Comparison of ENCODE assay signal across 9 mouse cellular contexts in the genomic region with DNA sequence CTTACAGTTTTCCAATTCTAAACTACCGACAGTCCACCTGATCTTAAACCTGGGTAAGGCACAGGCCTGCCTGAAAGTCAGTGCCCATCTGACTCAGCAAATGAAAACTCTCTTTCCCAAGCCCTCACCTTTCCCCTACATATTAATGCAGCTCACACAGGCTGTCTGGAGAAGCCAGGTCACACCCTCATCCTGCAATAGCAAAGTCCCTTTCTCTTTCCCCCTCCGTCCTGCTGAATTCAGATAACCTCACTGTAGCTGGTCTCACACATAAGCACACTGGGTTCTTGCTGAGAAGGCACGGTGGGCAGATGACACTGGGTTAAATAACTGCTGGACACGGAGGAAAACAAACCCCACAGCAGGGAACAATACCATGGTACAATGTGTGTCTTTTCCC. TPM values are rescaled to one million over a fixed set of nuclear protein-coding genes. Genes with fewer than 3 reads are reported as not detected.
DNase-seq lines count a peak whose midpoint lies in the region; ATAC-seq and TF ChIP-seq lines count a peak whose summit lies in the region.
"Had no signal": no experiment of that assay in that cellular context is flagged by ENCODE, and none has a peak within 500 bp of the region (broad histone marks: within the 10 kb centered on the region; RNA-seq: fewer than 3 reads in every experiment).

No protein-coding gene starts in this region.

- peak overlapping the region; percentile 87 for H3K4me3 ChIP-seq in midbrain, embryonic 10.5 days
- no peak overlapping the region for H3K4me3 ChIP-seq in midbrain, embryonic 14.5 days (replicated peaks; ENCODE audit: low read depth, low read length)
- H3K4me3 ChIP-seq in heart, postnatal 0 days (ENCODE audit: low read depth, low read length), result peak overlapping the region; percentile 86; the same call in 1 of the 2 replicates
- peak overlapping the region; percentile 62; the same call in 1 of the 2 replicates for H3K4me3 ChIP-seq in neural tube, embryonic 15.5 days (replicated peaks)
- no peak overlapping the region for H3K4me3 ChIP-seq in forebrain, embryonic 16.5 days (replicated peaks; ENCODE audit: low read length)

- no peaks in the 10 kb centered on the region for H3K27me3 ChIP-seq in midbrain, embryonic 10.5 days (ENCODE audit: low read depth, poor library complexity, severe bottlenecking)
- H3K27me3 ChIP-seq in midbrain, embryonic 14.5 days (ENCODE audit: control insufficient read depth, insufficient read depth, low read length), result no peaks in the 10 kb centered on the region
- no peaks in the 10 kb centered on the region for H3K27me3 ChIP-seq in heart, postnatal 0 days (ENCODE audit: control insufficient read depth, insufficient read depth, low read length)
- no peaks in the 10 kb centered on the region for H3K27me3 ChIP-seq in neural tube, embryonic 15.5 days (replicated peaks)
- no peaks in the 10 kb centered on the region for H3K27me3 ChIP-seq in forebrain, embryonic 16.5 days (replicated peaks; ENCODE audit: control insufficient read depth, insufficient read depth, low read length)

- no peak overlapping the region for H3K9ac ChIP-seq in midbrain, embryonic 14.5 days (replicated peaks; ENCODE audit: low read length)
- H3K9ac ChIP-seq in heart, postnatal 0 days (replicated peaks; ENCODE audit: low read depth, low read length), result 0 out of 2 replicates have a peak overlapping the region, but pooled peaks have one; percentile 4
- 0 out of 2 replicates have a peak overlapping the region, but pooled peaks have one; percentile 7 for H3K9ac ChIP-seq in neural tube, embryonic 15.5 days (replicated peaks)
- H3K9ac ChIP-seq in forebrain, embryonic 16.5 days (replicated peaks; ENCODE audit: low read depth, low read length), result no peak overlapping the region

- DNase-seq in midbrain, embryonic 10.5 days (ENCODE audit: low spot score), result no peak
- DNase-seq in midbrain, embryonic 14.5 days, result no peak
- DNase-seq in heart, postnatal 0 days (ENCODE audit: low spot score), result peak; percentile 60
- peak; percentile 54 to 86 for DNase-seq in kidney, postnatal 36 days
- no peak for DNase-seq in left cerebral cortex, adult 9 months (ENCODE audit: low spot score in 2 of 2)
- no peak for DNase-seq in thymus, postnatal 25 days

- TF ChIP-seq CTCF in heart, postnatal 0 days (IDR thresholded peaks at IDR 0.05; ENCODE audit: low read depth), result no peak

- no peak for TF ChIP-seq EP300 in heart, postnatal 0 days (IDR thresholded peaks at IDR 0.05; ENCODE audit: low read depth)

- H3K4me2 ChIP-seq in midbrain, embryonic 14.5 days (ENCODE audit: low read length), result no peak overlapping the region
- peak overlapping the region; percentile 84 for H3K4me2 ChIP-seq in heart, postnatal 0 days (ENCODE audit: low read depth, low read length)
- H3K4me2 ChIP-seq in neural tube, embryonic 15.5 days, result peak overlapping the region; percentile 88
- H3K4me2 ChIP-seq in forebrain, embryonic 16.5 days (ENCODE audit: low read length), result no peak overlapping the region

- peaks cover 9% of the 10 kb centered on the region; the same call in 1 of the 2 replicates for H3K36me3 ChIP-seq in midbrain, embryonic 10.5 days
- no peaks in the 10 kb centered on the region for H3K36me3 ChIP-seq in midbrain, embryonic 14.5 days (ENCODE audit: control insufficient read depth, insufficient read depth, low read length)
- H3K36me3 ChIP-seq in heart, postnatal 0 days (replicated peaks; ENCODE audit: control insufficient read depth, insufficient read depth, low read length), result no peaks in the 10 kb centered on the region
- peaks cover 4% of the 10 kb centered on the region; the same call in 1 of the 2 replicates for H3K36me3 ChIP-seq in neural tube, embryonic 15.5 days
- H3K36me3 ChIP-seq in forebrain, embryonic 16.5 days (ENCODE audit: control insufficient read depth, insufficient read depth), result no peaks in the 10 kb centered on the region

- H3K9me3 ChIP-seq in midbrain, embryonic 10.5 days (replicated peaks), result no peaks in the 10 kb centered on the region
- no peaks in the 10 kb centered on the region for H3K9me3 ChIP-seq in midbrain, embryonic 14.5 days (ENCODE audit: control insufficient read depth, low read length)
- H3K9me3 ChIP-seq in heart, postnatal 0 days (replicated peaks; ENCODE audit: control insufficient read depth, low read length), result no peaks in the 10 kb centered on the region
- no peaks in the 10 kb centered on the region for H3K9me3 ChIP-seq in neural tube, embryonic 15.5 days (replicated peaks)
- H3K9me3 ChIP-seq in forebrain, embryonic 16.5 days (ENCODE audit: control insufficient read depth, low read length), result no peaks in the 10 kb centered on the region

- 0 out of 2 replicates have a peak overlapping the region, but pooled peaks have one; percentile 23 for H3K27ac ChIP-seq in midbrain, embryonic 10.5 days (replicated peaks)
- no peak overlapping the region for H3K27ac ChIP-seq in midbrain, embryonic 14.5 days (replicated peaks; ENCODE audit: low read depth, low read length)
- H3K27ac ChIP-seq in heart, postnatal 0 days (ENCODE audit: low read depth), result peak overlapping the region; percentile 90
- no peak overlapping the region for H3K27ac ChIP-seq in neural tube, embryonic 15.5 days (replicated peaks)
- no peak overlapping the region for H3K27ac ChIP-seq in forebrain, embryonic 16.5 days (ENCODE audit: low read length)

- no peak for ATAC-seq in midbrain, embryonic 14.5 days (ENCODE audit: low FRiP score, low TSS enrichment)
- ATAC-seq in heart, postnatal 0 days (ENCODE audit: insufficient read depth, low read depth), result peak; percentile 52
- no peak for ATAC-seq in neural tube, embryonic 15.5 days (ENCODE audit: low FRiP score)
- ATAC-seq in forebrain, embryonic 16.5 days, result no peak

- 71% methylated on average over 4 of the region's 4 CpGs for WGBS in midbrain, embryonic 10.5 days
- 61% methylated on average over 4 of the region's 4 CpGs for WGBS in midbrain, embryonic 14.5 days
- WGBS in heart, postnatal 0 days, result 27% methylated on average over 4 of the region's 4 CpGs
- 50% methylated on average over 4 of the region's 4 CpGs for WGBS in neural tube, embryonic 15.5 days
- WGBS in forebrain, embryonic 16.5 days, result 73% methylated on average over 4 of the region's 4 CpGs

- H3K4me1 ChIP-seq in midbrain, embryonic 10.5 days, result peaks cover 18% of the 10 kb centered on the region
- H3K4me1 ChIP-seq in midbrain, embryonic 14.5 days (ENCODE audit: control insufficient read depth, insufficient read depth, low read length), result peaks cover 10% of the 10 kb centered on the region; the same call in 1 of the 2 replicates
- peaks cover 26% of the 10 kb centered on the region for H3K4me1 ChIP-seq in heart, postnatal 0 days (ENCODE audit: control insufficient read depth, insufficient read depth)
- H3K4me1 ChIP-seq in neural tube, embryonic 15.5 days, result peaks cover 12% of the 10 kb centered on the region
- peaks cover 13% of the 10 kb centered on the region for H3K4me1 ChIP-seq in forebrain, embryonic 16.5 days (replicated peaks; ENCODE audit: control insufficient read depth, insufficient read depth, low read length)

RNA-seq across cellular contexts. Expression of a gene that starts 1.5 kb away (rescaled TPM):
- polyA plus RNA-seq in midbrain, embryonic 10.5 days (2016; fragmentation: Nextera tagmentation; extraction: Ambion mirVana), result 37.4 and 39.1 TPM in 2 replicates
- polyA plus RNA-seq in midbrain, embryonic 14.5 days (2014; fragmentation: Nextera tagmentation; extraction: Ambion mirVana), result 11.2 and 17.5 TPM in 2 replicates
- total RNA-seq in heart, postnatal 0 days (2014; rRNA removed; ENCODE audit: low replicate concordance), result 116 and 160 TPM in 2 replicates
- polyA plus RNA-seq in heart, postnatal 0 days (2015; fragmentation: Nextera tagmentation; extraction: Ambion mirVana), result 159 and 166 TPM in 2 replicates
- polyA plus RNA-seq in neural tube, embryonic 15.5 days (2015; fragmentation: Nextera tagmentation; extraction: Ambion mirVana), result 16.8 and 20.4 TPM in 2 replicates
- polyA plus RNA-seq in forebrain, embryonic 16.5 days (2015; fragmentation: Nextera tagmentation; extraction: Ambion mirVana), result 10.4 and 16.3 TPM in 2 replicates

RNA-seq across cellular contexts. Expression of a gene that starts 32.3 kb away (rescaled TPM):
- polyA plus RNA-seq in midbrain, embryonic 10.5 days (2016; fragmentation: Nextera tagmentation; extraction: Ambion mirVana), result 113 TPM in 2 replicates
- polyA plus RNA-seq in midbrain, embryonic 14.5 days (2014; fragmentation: Nextera tagmentation; extraction: Ambion mirVana), result 96.6 and 103 TPM in 2 replicates
- 42.3 and 46.0 TPM in 2 replicates for total RNA-seq in heart, postnatal 0 days (2014; rRNA removed; ENCODE audit: low replicate concordance)
- 98.6 and 98.9 TPM in 2 replicates for polyA plus RNA-seq in heart, postnatal 0 days (2015; fragmentation: Nextera tagmentation; extraction: Ambion mirVana)
- polyA plus RNA-seq in neural tube, embryonic 15.5 days (2015; fragmentation: Nextera tagmentation; extraction: Ambion mirVana), result 93.6 and 105 TPM in 2 replicates
- 99.3 and 99.9 TPM in 2 replicates for polyA plus RNA-seq in forebrain, embryonic 16.5 days (2015; fragmentation: Nextera tagmentation; extraction: Ambion mirVana)

RNA-seq across cellular contexts. Expression of a gene that starts 42.4 kb away (rescaled TPM):
- polyA plus RNA-seq in midbrain, embryonic 10.5 days (2016; fragmentation: Nextera tagmentation; extraction: Ambion mirVana), result 219 and 263 TPM in 2 replicates
- polyA plus RNA-seq in midbrain, embryonic 14.5 days (2014; fragmentation: Nextera tagmentation; extraction: Ambion mirVana), result 130 and 136 TPM in 2 replicates
- total RNA-seq in heart, postnatal 0 days (2014; rRNA removed; ENCODE audit: low replicate concordance), result 28.9 and 61.5 TPM in 2 replicates
- polyA plus RNA-seq in heart, postnatal 0 days (2015; fragmentation: Nextera tagmentation; extraction: Ambion mirVana), result 84.4 and 86.3 TPM in 2 replicates
- polyA plus RNA-seq in neural tube, embryonic 15.5 days (2015; fragmentation: Nextera tagmentation; extraction: Ambion mirVana), result 105 and 120 TPM in 2 replicates
- 118 and 122 TPM in 2 replicates for polyA plus RNA-seq in forebrain, embryonic 16.5 days (2015; fragmentation: Nextera tagmentation; extraction: Ambion mirVana)

RNA-seq across cellular contexts. Expression of a gene that starts 46.2 kb away (rescaled TPM):
- polyA plus RNA-seq in midbrain, embryonic 10.5 days (2016; fragmentation: Nextera tagmentation; extraction: Ambion mirVana), result 0.07 TPM in 1 of 2 replicates, not detected in the other
- not detected in 2 replicates for polyA plus RNA-seq in midbrain, embryonic 14.5 days (2014; fragmentation: Nextera tagmentation; extraction: Ambion mirVana)
- total RNA-seq in heart, postnatal 0 days (2014; rRNA removed; ENCODE audit: low replicate concordance), result 0.65 TPM in 1 of 2 replicates, not detected in the other
- polyA plus RNA-seq in heart, postnatal 0 days (2015; fragmentation: Nextera tagmentation; extraction: Ambion mirVana), result 0.08 and 0.10 TPM in 2 replicates
- not detected in 2 replicates for polyA plus RNA-seq in neural tube, embryonic 15.5 days (2015; fragmentation: Nextera tagmentation; extraction: Ambion mirVana)
- not detected in 2 replicates for polyA plus RNA-seq in forebrain, embryonic 16.5 days (2015; fragmentation: Nextera tagmentation; extraction: Ambion mirVana)
- total RNA-seq: MEL had no signal

Comparison
In these comparisons a context has a peak if more than half of its experiments do, and no peak if none do; other contexts are left out.
1. H3K27ac ChIP-seq: peak in midbrain, embryonic 10.5 days (single experiment) and heart, postnatal 0 days (single experiment); none in midbrain, embryonic 14.5 days (single experiment), neural tube, embryonic 15.5 days (single experiment) and forebrain, embryonic 16.5 days (single experiment).
2. H3K4me3 ChIP-seq: peak in midbrain, embryonic 10.5 days (single experiment), heart, postnatal 0 days (single experiment) and neural tube, embryonic 15.5 days (single experiment); none in midbrain, embryonic 14.5 days (single experiment) and forebrain, embryonic 16.5 days (single experiment).
3. DNase-seq: peak in heart, postnatal 0 days (single experiment) and kidney, postnatal 36 days (2 of 2); none in midbrain, embryonic 10.5 days (single experiment), midbrain, embryonic 14.5 days (single experiment), left cerebral cortex, adult 9 months (0 of 2) and thymus, postnatal 25 days (single experiment).
4. H3K4me2 ChIP-seq: peak in heart, postnatal 0 days (single experiment) and neural tube, embryonic 15.5 days (single experiment); none in midbrain, embryonic 14.5 days (single experiment) and forebrain, embryonic 16.5 days (single experiment).
5. H3K9ac ChIP-seq: peak in heart, postnatal 0 days (single experiment) and neural tube, embryonic 15.5 days (single experiment); none in midbrain, embryonic 14.5 days (single experiment) and forebrain, embryonic 16.5 days (single experiment).